Mouse (Mus musculus) heart, adult 8-10 months (tissue): ENCODE measurements at regions not wholly inside any gene's neighbourhood (a gene's known extent, or its start where the extent isn't known, plus 50 kb on each side); places are given as distances from the start of the nearest gene placed in this dataset.

Source experiments
- DNase-seq: peaks from one replicate; pipeline ENCODE4 v3.0.0; 2022; ENCODE audit warnings: low spot score

DNA sequence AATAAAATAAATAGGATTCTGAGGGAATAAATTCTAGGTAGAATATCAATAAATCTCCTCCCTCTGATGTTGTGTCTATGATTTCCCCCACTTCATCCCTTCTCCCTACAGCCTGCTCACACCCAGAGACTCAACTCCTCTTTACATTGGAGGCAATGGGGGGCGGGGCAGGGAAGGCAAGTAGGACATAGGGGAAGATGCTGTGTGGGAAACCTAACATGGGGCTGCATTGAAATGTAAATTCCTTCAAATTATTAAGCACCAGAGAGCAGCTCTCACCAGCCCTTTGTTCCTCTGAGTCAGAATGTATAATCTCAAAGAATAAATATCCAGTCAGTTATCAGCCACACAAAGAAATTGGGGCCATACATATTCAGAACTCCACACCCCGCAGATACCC, 91.6 kb downstream of the Nuf2 start:
- no peak for DNase-seq

DNA sequence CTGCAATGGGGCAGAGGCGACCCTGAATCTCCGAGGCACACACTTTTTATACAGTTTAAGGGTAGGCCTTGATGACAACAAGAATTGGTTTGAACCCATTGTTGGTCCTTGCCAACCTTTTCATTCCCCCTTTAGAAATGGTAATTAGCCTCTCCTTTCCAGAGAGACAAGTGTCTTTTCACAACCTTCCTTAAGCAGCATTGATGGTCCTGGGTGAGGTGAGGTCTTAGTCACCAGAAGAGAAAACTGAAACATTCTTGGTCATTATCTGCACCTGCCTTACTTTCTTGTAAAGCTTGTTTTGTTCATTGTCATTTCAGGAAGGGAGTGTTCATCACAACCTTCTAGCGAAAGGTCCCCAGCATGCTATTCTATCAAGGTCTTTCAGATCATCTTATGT, 93.3 kb downstream of the Nuf2 start:
- no peak for DNase-seq

DNA sequence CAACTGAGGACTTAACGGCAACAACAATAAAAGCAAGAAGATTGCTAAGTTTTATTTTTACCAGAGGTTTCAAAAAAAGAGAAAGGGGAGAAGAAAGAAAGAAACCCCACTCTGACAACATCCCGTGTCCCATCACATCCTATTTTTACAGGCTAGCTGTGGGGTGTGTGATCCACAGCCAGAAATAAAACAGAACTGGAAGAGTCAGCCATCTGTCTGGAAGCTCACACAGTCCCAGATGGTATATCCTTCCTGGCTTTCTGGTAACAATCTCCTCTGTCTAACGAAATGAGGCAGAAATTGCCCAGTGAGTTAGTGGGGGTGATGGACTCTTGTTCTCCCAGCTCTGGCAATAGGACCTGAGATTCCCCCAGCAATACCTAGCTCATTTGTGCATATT, 108.9 kb downstream of the Nuf2 start:
- DNase-seq, result no peak

DNA sequence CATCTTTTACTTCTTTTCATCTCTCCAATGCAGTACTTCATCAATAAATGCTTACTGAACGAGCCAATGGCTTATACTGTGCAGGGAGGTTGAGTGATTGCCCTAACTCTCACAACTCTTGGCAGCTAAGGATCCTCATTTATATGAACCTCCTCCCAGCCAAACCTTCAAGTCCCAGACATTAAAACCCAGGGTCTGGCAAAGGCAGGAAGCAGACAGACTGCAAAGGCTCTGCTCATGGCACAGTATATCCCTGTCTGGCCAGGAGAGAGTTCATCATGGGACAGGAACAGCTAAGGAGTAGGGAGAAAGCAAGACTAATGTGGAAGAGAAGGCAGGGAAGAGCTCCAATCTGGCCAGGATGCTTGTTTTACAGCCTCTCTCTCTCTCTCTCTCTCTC, 109.6 kb downstream of the Nuf2 start:
- no peak for DNase-seq

DNA sequence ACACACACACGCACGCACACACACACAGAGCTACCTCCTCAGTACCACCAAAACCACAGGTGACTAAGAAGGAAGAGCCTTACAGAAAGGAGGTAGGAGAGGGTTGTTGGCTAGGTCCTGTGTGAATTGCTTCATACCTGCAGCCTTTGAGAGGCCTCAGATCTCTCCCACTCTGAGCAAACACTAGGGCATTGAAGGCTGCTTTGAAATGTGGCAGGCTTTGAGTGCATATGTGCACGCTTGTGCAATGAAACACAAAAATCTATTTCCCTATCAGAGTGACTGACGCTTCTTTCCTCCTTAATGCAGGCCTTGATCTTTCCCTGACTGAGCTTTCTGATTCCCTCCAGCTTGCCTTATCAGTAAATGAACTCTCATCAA, 112.6 kb downstream of the Nuf2 start:
- DNase-seq, result no peak

DNA sequence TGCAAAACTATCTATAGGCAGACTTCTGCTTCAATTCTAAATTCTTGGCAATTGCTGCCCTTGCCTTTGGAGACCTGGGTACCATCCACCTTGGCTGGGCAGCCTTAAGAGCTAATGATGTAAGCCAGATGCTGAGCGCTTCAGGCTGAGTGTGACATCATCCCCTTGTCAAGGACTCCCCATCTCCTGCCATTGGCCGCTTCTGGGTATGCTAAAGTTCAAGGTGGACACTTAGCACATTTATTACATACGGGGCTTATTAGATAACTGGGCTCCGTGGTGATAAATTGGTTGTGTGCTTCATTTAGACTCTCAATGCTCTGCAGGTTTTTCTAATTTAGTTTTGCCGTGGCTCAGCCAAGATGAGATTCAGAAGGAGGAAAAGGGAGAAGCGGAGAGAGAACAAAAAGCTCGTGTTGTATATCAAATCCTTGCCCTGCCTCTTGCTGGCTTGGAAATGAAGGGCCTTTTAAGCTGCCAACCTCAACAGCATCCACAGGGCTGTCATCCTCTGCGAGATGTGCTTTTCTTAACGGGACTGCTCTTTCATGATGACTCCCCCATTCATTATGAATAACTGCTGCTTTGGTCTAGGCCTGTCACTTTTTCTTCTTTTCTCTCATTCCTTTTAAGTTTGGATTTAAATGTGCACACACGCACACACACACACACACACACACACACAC, 113.1 kb downstream of the Nuf2 start:
- no peak for DNase-seq

DNA sequence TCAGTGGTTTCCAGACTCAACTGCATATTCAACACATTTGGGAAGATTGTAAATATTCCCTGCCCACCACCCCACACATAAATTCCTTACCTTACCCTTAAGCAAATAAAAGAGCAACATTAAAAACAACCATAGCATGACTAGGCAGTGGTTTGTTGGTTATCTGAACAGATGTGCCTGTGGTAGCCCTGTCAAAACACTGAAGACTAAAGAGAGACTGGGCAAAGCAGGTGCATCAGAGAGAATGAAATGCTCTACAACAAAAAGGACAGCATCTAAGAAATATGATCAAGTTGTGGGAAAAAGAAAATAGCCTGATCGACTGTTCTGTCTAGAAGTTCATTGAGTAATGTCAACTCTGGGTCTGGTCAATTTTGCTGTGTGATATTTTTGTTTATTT, 114.6 kb downstream of the Nuf2 start:
- no peak for DNase-seq

DNA sequence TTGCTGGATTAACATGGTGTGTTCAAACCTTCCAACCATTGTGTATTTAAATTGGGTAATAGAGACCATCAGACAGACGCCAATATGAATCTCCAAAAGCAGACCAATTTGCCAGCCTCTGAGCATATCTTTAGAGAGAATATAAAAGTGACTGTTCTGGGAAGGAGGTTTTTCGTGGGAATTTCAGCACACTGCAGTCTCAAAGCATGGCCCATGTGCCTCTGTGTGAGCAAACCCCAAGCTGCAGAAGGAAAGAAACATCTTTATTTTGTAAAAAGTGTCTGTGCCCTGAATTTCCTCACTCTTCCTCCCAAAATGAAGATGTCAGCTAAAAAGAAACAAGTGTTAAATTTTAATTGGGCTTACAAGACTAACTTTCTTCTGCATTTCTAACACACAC, 123.1 kb downstream of the Nuf2 start:
- no peak for DNase-seq

DNA sequence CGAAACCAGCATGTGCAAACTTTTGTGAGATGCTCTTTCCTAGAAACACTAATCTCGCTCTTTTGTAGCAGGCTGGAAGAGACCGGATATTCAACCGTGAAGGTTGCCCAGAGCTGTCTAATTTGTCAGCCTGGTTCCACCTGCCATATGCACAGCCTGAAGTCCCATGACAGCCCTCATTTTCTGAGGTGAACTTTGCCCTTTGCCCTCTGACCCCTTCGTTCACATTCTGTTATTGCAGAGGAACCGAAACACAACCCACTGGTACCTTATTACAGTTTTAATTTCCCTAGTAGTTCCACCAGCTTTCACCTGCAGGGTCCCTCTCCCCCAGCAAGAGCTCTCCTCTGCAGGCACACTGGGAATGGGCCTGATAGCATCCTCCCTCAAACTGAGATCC, 130.4 kb downstream of the Nuf2 start:
- DNase-seq, result no peak

DNA sequence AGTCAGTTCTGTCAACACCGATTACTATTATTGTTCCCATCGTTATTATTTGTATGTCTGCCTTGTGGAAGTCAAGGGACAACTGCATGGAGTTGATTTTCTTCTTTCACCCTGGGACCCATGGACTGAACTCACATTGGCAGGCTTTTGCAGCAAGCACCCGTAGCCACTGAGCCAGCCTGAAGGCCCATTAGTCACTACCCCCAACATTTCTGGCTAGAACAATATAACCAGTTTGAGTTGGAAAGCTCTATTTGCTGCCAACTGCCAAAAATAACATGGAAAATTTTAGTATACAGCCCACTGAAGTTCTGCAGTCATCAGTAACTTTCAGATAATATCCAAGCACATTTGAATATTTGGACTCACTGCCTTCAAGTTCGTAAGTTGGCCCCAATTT, 133.9 kb downstream of the Nuf2 start:
- peak; percentile 16 for DNase-seq

DNA sequence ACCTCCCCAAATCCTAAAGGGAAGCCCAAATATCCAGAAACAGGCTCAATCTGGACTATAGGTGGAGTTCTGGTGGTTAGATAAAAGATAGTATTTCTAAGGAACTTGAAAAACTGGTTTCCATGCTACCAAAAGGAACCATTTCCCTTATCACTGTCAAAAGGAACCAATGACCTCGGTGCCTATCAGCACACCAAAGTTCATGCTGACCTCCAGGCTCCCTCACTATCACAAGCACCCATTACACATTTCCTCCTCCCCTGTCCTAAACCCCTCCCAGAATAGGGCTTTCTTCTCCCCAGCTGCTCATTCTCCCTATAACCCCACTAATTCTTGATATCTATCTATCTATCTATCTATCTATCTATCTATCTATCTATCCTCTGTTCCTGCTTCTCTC, 144.2 kb downstream of the Nuf2 start:
- DNase-seq, result no peak

DNA sequence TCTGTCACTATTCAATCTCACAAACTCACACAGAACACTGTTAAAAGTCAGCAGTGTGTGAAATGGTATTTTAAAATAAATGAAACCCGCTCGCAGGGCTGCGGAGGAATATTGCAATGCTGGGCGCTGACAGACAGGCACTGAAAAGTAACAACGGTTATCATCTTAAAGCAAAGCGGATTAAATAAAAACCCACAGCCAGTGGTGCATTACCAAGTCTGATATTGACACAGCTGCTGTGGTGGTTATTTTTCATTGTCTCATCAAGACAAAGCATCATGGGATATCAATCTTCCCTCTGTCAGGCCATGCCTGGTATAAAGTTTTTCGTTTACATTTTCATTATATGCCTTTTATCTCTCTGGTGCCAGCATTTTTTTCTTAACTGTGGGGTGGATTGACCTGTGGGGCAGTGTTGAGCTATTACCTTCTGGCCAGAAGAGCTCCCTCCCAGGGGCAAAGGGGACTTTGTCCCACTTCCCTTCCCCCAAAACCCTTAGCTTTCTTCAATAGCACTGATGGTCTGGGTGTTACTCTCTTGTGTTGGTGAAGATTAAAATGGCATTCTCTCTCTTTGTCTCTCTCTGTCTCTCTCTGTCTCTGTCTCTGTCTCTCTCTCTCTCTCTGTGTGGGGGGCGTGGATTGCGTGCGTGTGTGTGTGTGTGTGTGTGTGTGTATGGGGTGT, 145.4 kb downstream of the Nuf2 start:
- no peak for DNase-seq

DNA sequence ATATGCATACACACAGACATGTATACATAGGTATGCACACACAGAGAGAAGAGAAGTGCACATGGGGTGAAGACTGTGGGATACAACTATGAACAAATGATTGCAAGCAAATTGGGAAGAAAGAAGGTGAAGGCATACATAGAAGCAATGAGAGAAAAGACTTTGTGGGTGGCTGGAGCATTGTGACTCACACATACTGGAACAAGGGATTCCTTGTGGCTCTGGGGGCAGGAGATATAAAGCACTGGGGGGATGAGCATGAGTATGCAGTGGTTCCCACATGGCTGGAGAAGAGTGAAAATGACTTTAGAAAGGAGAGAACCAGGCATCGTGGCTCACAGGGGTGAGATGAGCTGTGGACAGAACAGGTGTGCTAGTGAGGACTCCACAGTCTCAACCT, 156.6 kb downstream of the Nuf2 start:
- no peak for DNase-seq

DNA sequence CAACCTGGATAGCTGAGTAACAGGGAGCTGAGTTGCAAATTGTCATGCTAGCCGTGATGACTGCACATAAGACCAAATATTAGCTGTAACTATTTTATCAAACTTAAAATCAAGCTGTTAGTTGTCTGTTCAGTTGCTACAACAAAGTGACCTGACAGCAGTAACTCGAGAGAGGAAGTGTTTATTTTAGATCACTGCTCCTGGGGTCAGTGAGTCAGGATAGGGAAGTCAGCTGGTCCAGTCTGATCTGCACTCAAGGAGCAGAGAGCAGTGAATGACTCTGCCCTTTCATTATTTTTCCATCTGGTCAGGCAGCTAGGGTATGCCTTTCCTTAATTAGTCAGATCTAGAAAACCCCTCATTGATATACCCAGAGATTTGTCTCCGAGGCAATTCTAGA, 162.5 kb downstream of the Nuf2 start:
- DNase-seq, result peak; percentile 29

DNA sequence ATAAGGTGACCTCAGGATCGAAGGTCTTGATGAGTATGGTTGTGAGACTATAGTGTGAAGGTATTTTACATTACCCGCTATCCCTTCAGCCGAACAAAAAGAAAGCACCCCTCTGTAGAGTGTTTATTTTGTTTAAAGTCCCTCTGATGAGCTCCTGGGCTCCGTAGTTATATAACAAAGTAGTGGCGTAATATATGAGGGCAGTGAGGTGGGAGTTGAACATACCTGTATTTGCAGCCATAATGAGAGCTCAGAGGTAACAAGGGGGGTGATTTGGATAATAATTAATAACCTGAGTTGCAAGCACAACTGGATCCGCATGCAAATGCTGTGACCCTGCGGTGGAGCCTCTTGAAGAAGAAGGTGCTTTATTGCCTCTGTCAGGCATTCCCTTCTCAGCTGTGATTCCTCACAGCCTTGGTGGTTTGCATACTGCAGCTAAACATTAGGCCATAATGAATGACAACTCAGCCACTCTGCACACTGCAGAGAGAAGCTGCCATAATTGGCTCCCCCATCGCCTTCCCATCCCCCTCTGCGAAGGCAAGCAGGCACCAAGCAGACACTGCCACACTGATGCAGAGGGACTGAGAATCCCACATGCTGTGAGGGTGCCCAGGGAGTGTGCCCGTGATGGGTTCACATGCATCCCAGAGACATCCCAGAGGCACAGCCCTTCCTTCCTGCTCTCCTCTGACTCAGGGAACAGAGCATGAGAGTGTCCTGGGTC, 163.3 kb downstream of the Nuf2 start:
- DNase-seq, result no peak

DNA sequence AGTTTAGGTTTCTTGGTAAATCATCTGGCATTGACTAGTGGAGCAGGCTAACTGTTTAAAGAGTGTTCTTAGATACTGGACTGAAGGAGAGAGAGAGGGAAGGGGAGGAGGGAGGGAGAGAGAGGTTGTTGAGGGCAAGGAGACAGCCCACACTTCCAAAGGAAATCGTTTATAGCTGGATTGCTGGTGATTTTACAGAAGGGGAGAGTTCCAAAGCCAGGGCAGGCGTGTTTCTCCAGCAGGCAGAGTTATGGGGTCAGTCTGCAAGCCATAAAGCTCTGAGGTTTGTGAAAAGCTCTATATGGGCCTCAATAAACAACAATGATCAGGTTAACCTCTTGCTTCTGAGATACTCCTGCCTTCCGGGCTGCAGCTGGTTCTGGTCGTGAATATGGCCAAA, 163.9 kb downstream of the Nuf2 start:
- DNase-seq, result no peak

DNA sequence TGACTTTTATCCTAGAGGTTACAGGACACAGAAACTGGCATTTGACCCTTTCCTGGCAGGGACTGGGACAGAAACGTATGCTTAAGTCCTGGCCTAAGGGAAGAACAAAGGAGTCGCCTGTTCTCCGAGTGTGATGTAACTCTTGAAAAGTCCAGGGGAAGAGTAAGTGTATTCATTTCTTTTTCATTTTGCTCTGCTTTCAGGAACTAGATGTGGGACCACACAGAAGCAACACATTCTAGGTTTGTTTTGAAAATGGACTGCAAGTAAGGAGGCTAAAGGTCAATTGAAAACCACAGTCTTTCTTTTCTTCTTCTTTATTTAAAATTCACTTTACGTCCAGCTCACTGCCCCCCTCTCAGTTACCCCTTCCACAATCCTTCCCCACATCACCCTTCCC, 168.7 kb downstream of the Nuf2 start:
- no peak for DNase-seq

DNA sequence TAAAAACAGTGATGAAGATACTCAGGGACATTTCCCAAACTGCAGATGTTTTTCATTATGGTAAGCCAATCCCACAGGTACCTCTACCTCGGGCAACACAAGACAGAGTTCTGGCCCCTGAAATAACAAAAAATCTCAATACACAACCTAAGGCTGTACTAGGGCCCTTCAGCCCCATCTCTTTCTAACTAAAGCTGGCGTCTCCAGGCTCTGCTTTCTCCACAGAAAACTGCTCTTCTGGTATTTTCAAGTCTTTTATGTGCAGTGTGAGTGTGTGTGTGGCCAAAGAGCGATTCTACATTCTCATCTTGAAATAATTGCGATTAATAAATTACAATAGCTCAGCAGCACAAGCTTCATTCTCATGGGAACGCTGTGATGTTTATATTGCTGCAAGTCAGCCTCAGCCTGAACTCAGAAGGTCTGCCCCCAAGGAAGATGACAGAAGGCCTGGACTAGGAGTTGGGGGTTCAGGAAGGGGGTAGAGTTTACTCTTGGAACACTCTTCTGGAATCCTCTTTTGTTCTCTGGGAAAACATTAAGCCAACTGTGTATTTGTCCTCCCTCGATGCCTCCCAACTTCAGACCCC, 173.5 kb downstream of the Nuf2 start:
- no peak for DNase-seq

DNA sequence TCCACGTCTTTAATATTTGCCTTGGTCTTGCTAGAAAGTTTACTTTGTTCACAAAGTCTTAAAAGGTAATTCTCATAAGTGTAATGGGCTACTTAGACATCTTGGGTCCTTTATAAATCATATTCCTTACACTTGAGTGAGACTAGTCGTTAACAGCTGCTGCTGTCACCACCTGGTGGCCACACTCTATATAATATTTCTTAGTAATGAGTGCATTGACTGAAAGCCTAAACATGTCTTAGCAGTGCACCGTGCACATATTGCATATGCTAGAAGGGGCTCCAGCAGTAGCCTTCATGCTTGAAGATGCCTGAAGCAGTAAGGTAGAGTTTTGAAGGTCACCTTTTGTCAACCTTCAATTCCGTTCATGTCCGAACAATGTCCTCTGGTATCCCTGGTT, 177.2 kb downstream of the Nuf2 start:
- no peak for DNase-seq

DNA sequence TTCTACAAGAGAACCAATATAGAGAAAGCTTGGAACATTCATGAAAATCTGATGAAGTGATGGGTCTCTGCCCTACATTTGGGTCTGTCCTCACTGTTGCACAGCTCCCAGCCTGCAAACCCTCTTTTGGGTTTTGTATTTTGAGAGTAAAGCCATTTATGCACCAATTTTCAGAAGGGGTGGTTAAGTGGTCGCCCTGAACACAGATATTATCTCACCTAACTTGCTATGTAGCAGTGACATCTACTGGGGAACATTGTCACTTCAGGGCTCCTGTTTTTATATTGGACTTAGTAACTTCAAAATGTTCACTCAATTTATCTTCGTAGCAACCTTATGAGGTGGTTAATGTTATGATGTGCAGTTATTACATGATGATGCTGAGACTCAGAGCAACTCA, 183.6 kb downstream of the Nuf2 start:
- DNase-seq, result peak; percentile 7

DNA sequence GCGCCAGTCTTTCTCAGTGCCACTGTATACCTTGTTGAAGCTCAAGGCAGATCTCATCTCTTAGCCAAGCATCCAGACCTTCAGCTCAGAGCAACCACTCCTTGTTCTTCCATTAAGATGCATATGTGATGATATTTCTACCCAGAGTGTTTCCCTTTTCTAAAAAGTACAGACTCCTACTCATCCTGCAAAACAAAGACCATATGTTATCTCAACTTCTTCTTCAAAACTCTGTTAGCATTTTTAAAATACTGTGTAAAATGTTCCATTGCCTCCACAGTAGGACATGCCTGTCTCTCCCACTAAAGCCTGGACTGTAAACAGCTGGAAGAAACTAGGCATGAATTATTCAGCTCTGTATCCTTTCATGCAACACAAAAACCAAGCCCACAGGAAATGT, 184.4 kb downstream of the Nuf2 start:
- DNase-seq, result no peak

DNA sequence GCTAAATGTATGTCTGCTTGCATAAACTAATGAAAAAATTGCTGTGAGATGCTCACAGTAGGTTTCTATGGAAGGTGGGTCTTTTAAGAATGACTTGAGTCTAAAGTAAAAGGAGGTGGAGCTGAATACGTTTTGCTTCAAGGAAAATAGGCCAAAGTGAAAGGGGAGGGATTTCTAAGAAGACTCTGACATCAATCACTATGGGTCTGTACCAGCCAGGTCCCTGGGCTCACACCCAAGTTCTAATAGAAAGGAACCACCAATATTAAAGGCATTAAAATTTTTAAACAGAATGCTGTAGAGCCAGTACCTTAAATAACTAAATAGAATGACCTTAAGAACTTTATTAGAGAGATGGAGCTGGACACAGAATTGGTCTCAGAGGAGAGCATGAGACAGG, 190.1 kb downstream of the Nuf2 start:
- DNase-seq, result no peak

DNA sequence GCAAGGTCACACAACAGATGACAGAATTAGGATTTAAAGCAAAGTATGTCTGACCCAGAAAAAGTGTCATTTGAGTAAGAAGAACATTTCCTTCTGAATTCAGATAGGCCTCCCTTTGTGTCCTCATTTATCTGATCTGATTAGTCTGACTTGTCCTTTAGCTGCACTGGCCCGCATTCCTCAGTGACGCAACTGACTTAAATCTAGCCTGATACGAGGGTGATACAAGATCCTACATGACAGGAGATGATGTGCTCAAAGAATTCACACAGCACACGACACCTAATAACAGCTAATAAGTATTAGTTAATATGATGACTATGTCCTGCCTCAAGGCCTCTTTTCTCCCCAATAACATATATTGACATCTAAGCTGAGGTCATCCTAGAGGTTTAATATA, 192.8 kb downstream of the Nuf2 start:
- no peak for DNase-seq
